In genomic region chr4:53146227-53146949, GRCm38 (mm10) we compare ENCODE assay signal across 31 mouse cellular contexts. TPM values are rescaled to one million over a fixed set of nuclear protein-coding genes. Genes with fewer than 3 reads are reported as not detected.
DNase-seq lines count a peak whose midpoint lies in the region; ATAC-seq and TF ChIP-seq lines count a peak whose summit lies in the region.
"Had no signal": no experiment of that assay in that cellular context is flagged by ENCODE, and none has a peak within 500 bp of the region (broad histone marks: within the 10 kb centered on the region; RNA-seq: fewer than 3 reads in every experiment).

No protein-coding gene starts in this region.

- no peaks in the 10 kb centered on the region for H3K9me3 ChIP-seq in lung, postnatal 0 days (ENCODE audit: low read length)
- H3K9me3 ChIP-seq in liver, embryonic 13.5 days (replicated peaks): no peaks in the 10 kb centered on the region
- H3K9me3 ChIP-seq in hindbrain, postnatal 0 days (ENCODE audit: low read length): no peaks in the 10 kb centered on the region
- H3K9me3 ChIP-seq: embryonic facial prominence, embryonic 13.5 days; forebrain, embryonic 10.5 days; heart, embryonic 15.5 days; hindbrain, embryonic 12.5 days; lung, embryonic 15.5 days; megakaryocyte, embryonic 14.5 days; midbrain, embryonic 12.5 days; neural tube, embryonic 13.5 days had no signal

- peak; percentile 89 for DNase-seq in heart, adult 11 months
- DNase-seq in heart, adult 8-10 months (ENCODE audit: low spot score): no peak
- DNase-seq in lung, postnatal 0 days (ENCODE audit: low spot score): peak; percentile 70
- DNase-seq in lung, postnatal 4 days: no peak
- DNase-seq in liver, embryonic 13.5 days: no peak
- DNase-seq in lung, postnatal 36 days: peak; percentile 40
- DNase-seq in hindbrain, postnatal 0 days (ENCODE audit: low spot score): no peak
- DNase-seq: adrenal gland, postnatal 25 days; cerebellum, adult 8-10 months; gastrocnemius, adult 2 months; gastrocnemius, postnatal 36 days; kidney, adult 9 months; kidney, postnatal 10 days; layer of hippocampus, postnatal 36 days; left cerebral cortex, postnatal 4 days; right cerebral cortex, postnatal 4 days; thymus, adult 2 months; thymus, postnatal 36 days had no signal

- peak; percentile 67 for ATAC-seq in lung, postnatal 0 days
- no peak for ATAC-seq in liver, embryonic 13.5 days (ENCODE audit: low read depth)
- ATAC-seq in hindbrain, postnatal 0 days: no peak
- ATAC-seq: activated CD4-positive, CD25-positive, alpha-beta regulatory T cell, adult 4 months; CD4-positive, CD25-positive, alpha-beta regulatory T cell, adult 4 months; forebrain, embryonic 16.5 days; intestine, postnatal 0 days had no signal

- no peaks in the 10 kb centered on the region for H3K27me3 ChIP-seq in lung, postnatal 0 days (replicated peaks; ENCODE audit: insufficient read depth, low read length)
- H3K27me3 ChIP-seq in liver, embryonic 13.5 days: no peaks in the 10 kb centered on the region
- no peaks in the 10 kb centered on the region for H3K27me3 ChIP-seq in hindbrain, postnatal 0 days (ENCODE audit: insufficient read depth, low read length)
- H3K27me3 ChIP-seq: embryonic facial prominence, embryonic 13.5 days; heart, embryonic 15.5 days; hindbrain, embryonic 12.5 days; lung, embryonic 15.5 days; megakaryocyte, embryonic 14.5 days; midbrain, embryonic 12.5 days; neural tube, embryonic 13.5 days had no signal

- no peak for TF ChIP-seq EP300 in lung, postnatal 0 days (IDR thresholded peaks at IDR 0.05)

- 0 out of 2 replicates have a peak overlapping the region, but pooled peaks have one; percentile 11 for H3K4me2 ChIP-seq in lung, postnatal 0 days (replicated peaks; ENCODE audit: low read depth, low read length)
- H3K4me2 ChIP-seq in liver, embryonic 13.5 days: no peak overlapping the region
- H3K4me2 ChIP-seq in hindbrain, postnatal 0 days (ENCODE audit: low read depth, low read length): no peak overlapping the region
- H3K4me2 ChIP-seq: embryonic facial prominence, embryonic 13.5 days; heart, embryonic 15.5 days; hindbrain, embryonic 12.5 days; lung, embryonic 15.5 days; midbrain, embryonic 12.5 days; neural tube, embryonic 13.5 days had no signal

- 65% methylated on average over 12 of the region's 12 CpGs for WGBS in lung, postnatal 0 days
- WGBS in liver, embryonic 13.5 days (ENCODE audit: insufficient replicate concordance): 78% methylated on average over 12 of the region's 12 CpGs
- WGBS in hindbrain, postnatal 0 days: 86% methylated on average over 12 of the region's 12 CpGs

- 0 out of 2 replicates have a peak overlapping the region, but pooled peaks have one; percentile 51 for H3K27ac ChIP-seq in lung, postnatal 0 days (ENCODE audit: low read length)
- peak overlapping the region; percentile 47 for H3K27ac ChIP-seq in liver, embryonic 13.5 days
- no peak overlapping the region for H3K27ac ChIP-seq in hindbrain, postnatal 0 days
- H3K27ac ChIP-seq: embryonic facial prominence, embryonic 13.5 days; forebrain, embryonic 10.5 days; heart, embryonic 15.5 days; hindbrain, embryonic 12.5 days; lung, embryonic 15.5 days; midbrain, embryonic 12.5 days; neural tube, embryonic 13.5 days; stomach, postnatal 0 days had no signal

- no peak overlapping the region for H3K4me3 ChIP-seq in lung, postnatal 0 days (ENCODE audit: low read depth, low read length)
- H3K4me3 ChIP-seq in liver, embryonic 13.5 days (replicated peaks): no peak overlapping the region
- no peak overlapping the region for H3K4me3 ChIP-seq in hindbrain, postnatal 0 days (ENCODE audit: low read length)
- H3K4me3 ChIP-seq: embryonic facial prominence, embryonic 13.5 days; forebrain, embryonic 10.5 days; gastrocnemius, adult 2 months; heart, embryonic 15.5 days; hindbrain, embryonic 12.5 days; lung, embryonic 15.5 days; megakaryocyte, embryonic 14.5 days; midbrain, embryonic 12.5 days; neural tube, embryonic 13.5 days had no signal

- H3K9ac ChIP-seq in lung, postnatal 0 days (replicated peaks; ENCODE audit: low read depth): no peak overlapping the region
- no peak overlapping the region for H3K9ac ChIP-seq in liver, embryonic 13.5 days
- H3K9ac ChIP-seq in hindbrain, postnatal 0 days (replicated peaks; ENCODE audit: low read length): no peak overlapping the region
- H3K9ac ChIP-seq: embryonic facial prominence, embryonic 13.5 days; heart, embryonic 15.5 days; hindbrain, embryonic 12.5 days; lung, embryonic 15.5 days; midbrain, embryonic 12.5 days; neural tube, embryonic 13.5 days had no signal

- peaks cover 12% of the 10 kb centered on the region; the same call in 1 of the 2 replicates for H3K4me1 ChIP-seq in lung, postnatal 0 days (ENCODE audit: insufficient read depth, low read depth, low read length)
- H3K4me1 ChIP-seq in liver, embryonic 13.5 days (replicated peaks): peaks cover 41% of the 10 kb centered on the region
- H3K4me1 ChIP-seq in hindbrain, postnatal 0 days (ENCODE audit: insufficient read depth, low read length): peaks cover 18% of the 10 kb centered on the region

- peaks cover 6% of the 10 kb centered on the region; the same call in 1 of the 2 replicates for H3K36me3 ChIP-seq in lung, postnatal 0 days (ENCODE audit: insufficient read depth, low read length)
- no peaks in the 10 kb centered on the region for H3K36me3 ChIP-seq in liver, embryonic 13.5 days
- H3K36me3 ChIP-seq in hindbrain, postnatal 0 days (ENCODE audit: insufficient read depth, low read length): no peaks in the 10 kb centered on the region
- H3K36me3 ChIP-seq: forebrain, embryonic 10.5 days; heart, embryonic 15.5 days; hindbrain, embryonic 12.5 days; lung, embryonic 15.5 days; midbrain, embryonic 12.5 days; neural tube, embryonic 13.5 days had no signal

- TF ChIP-seq CTCF in lung, postnatal 0 days (IDR thresholded peaks at IDR 0.05): no peak
- no peak for TF ChIP-seq CTCF in hindbrain, postnatal 0 days (IDR thresholded peaks at IDR 0.05; ENCODE audit: low read depth)

RNA-seq across cellular contexts. Expression of gene Abca1, which starts 13.3 kb away (rescaled TPM):
- total RNA-seq in heart, adult 8-10 months (2022): 10 to 100 TPM; 13.6 to 22.8 (median 16.8) TPM
- polyA plus RNA-seq in lung, postnatal 0 days (2015; fragmentation: Nextera tagmentation; extraction: Ambion mirVana): 3.7 and 4.6 TPM in 2 replicates
- 6.5 and 8.4 TPM in 2 replicates for polyA plus RNA-seq in liver, embryonic 13.5 days (2015; fragmentation: Nextera tagmentation; extraction: Ambion mirVana)
- 43.5 and 49.5 TPM in 2 replicates for total RNA-seq in hindbrain, postnatal 0 days (2014; rRNA removed)
- 8.8 TPM in 2 replicates for polyA plus RNA-seq in hindbrain, postnatal 0 days (2015; fragmentation: Nextera tagmentation; extraction: Ambion mirVana)

Comparison
In these comparisons a context has a peak if more than half of its experiments do, and no peak if none do; other contexts are left out.
1. DNase-seq: peak in heart, adult 11 months (single experiment), lung, postnatal 0 days (single experiment) and lung, postnatal 36 days (single experiment); none in heart, adult 8-10 months (single experiment), lung, postnatal 4 days (0 of 2), liver, embryonic 13.5 days (single experiment) and hindbrain, postnatal 0 days (single experiment).